Mouse (Mus musculus) embryonic fibroblast, embryonic 13.5 days (primary cell): ENCODE measurements at regions not wholly inside any gene's neighbourhood (a gene's known extent, or its start where the extent isn't known, plus 50 kb on each side); places are given as distances from the start of the nearest gene placed in this dataset.
A peak's percentile ranks its signal among the peaks of the same experiment; 100 is the strongest.

Experiments used
- H3K27ac ChIP-seq: 2 replicates; pipeline ENCODE4 v1.5.1; 2012; ENCODE audit warnings: low read length, control low read depth, inconsistent platforms; ENCODE audit not compliant: insufficient read depth
- H3K4me1 ChIP-seq: 2 replicates; pipeline ENCODE4 v1.6.1; 2011; ENCODE audit warnings: low read length; ENCODE audit not compliant: control insufficient read depth, insufficient read depth
- H3K4me3 ChIP-seq: 2 replicates; pipeline ENCODE4 v1.5.1; 2011; ENCODE audit warnings: mild to moderate bottlenecking, control low read depth, low read length; ENCODE audit not compliant: insufficient read depth
- CTCF ChIP-seq: IDR thresholded peaks from 2 replicates; pipeline ENCODE4 v1.5.1; 2011; ENCODE audit warnings: mild to moderate bottlenecking, control low read depth, low read length, moderate library complexity, borderline replicate concordance; ENCODE audit not compliant: insufficient read depth
- POLR2A ChIP-seq: IDR thresholded peaks from 2 replicates; pipeline ENCODE4 v1.6.1; 2011; ENCODE audit warnings: low read depth, mild to moderate bottlenecking, control low read depth, low read length, moderate library complexity

DNA sequence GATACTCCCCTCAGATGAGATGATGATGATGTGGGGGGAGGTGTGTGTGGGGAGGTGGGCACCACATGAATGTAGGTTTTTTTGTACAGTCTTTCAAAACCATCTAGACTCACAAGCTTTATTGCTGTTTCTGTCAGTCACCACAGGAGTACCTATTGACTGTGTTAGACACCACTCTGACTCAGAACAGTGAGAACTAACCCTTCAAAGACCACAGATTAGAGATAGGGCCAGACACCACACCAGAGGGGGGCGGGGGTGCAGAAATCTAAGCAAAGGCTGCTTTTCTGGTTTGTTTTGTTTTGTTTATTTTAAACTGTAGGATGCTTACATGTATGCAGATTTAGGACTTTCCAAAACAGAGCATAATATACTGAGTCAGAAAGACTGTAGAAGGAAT, 1594.0 kb downstream of the 4930444P10Rik start:
- Histone ChIP-seq H3K4me3 (no peak overlapping the region), H3K4me1 (no peaks in the 10 kb centered on the region), H3K27ac (no peak overlapping the region)
- TF ChIP-seq POLR2A: no peak
- TF ChIP-seq CTCF: no peak

DNA sequence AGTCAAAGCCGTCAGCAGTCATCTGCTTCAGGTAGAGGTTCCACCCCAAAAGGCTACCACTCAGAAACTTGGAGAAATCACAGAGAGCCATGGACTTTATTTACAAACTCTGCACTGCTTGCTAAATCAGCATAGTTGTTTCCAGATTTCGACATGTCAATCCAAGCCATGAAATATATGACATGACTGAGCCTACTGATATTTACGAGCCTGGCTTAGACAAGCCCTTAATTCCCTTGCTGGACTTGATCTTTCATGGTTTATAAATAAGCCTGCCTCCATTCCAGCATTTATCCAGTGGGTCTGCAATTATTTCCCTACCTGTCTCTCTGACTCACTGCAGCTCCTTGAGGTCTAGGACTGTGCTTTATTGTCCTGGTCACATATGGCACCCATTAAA, 1603.1 kb downstream of the 4930444P10Rik start:
- no peak overlapping the region for H3K4me3 ChIP-seq
- TF ChIP-seq POLR2A: no peak
- no peak for TF ChIP-seq CTCF
- no peaks in the 10 kb centered on the region for H3K4me1 ChIP-seq
- H3K27ac ChIP-seq: no peak overlapping the region

DNA sequence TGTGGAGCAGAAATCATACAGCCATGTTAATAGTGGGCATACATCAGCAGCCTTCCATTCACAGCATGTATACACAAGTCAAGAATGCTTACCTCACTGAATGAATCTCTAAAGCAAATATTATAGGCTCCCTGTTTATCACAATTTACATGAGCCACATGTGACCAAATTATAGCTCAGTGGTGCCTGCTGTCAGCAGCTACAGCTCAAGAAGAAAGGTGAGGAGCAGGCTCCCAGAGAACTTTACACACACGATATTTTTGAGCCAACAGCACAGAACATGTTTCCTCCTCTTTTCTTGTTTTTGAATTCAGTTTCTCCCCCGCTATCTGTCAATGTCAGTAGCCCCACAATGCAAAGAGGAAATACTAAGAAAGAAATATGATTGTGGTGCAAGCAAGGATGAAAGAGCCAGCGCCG, 1605.4 kb downstream of the 4930444P10Rik start:
- Histone ChIP-seq H3K4me1 (peaks cover 2% of the 10 kb centered on the region; the same call in 1 of the 2 replicates), H3K4me3 (no peak overlapping the region), H3K27ac (no peak overlapping the region)
- no peak for TF ChIP-seq CTCF
- no peak for TF ChIP-seq POLR2A

DNA sequence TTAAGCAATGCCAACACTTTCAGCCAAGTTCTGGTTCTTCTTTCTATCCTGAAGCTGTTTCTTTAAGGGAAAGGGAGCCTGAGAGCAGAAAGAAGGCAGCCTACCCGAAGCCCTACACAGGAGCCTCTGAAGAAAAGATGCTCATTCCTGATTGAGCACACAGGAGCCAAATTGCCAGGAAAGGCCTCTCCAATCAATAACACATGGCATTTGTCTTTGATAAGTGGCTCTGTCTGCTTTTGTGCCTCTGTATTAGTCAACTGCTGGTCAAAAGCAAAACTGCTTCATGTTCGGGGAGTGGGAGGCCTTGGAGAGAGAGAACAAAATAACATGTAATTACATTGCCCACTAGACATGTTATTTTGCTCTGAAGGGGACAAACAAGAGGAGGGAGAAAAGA, 1607.4 kb downstream of the 4930444P10Rik start:
- Histone ChIP-seq H3K27ac (no peak overlapping the region), H3K4me1 (peaks cover 2% of the 10 kb centered on the region; the same call in 1 of the 2 replicates), H3K4me3 (no peak overlapping the region)
- no peak for TF ChIP-seq CTCF
- no peak for TF ChIP-seq POLR2A

DNA sequence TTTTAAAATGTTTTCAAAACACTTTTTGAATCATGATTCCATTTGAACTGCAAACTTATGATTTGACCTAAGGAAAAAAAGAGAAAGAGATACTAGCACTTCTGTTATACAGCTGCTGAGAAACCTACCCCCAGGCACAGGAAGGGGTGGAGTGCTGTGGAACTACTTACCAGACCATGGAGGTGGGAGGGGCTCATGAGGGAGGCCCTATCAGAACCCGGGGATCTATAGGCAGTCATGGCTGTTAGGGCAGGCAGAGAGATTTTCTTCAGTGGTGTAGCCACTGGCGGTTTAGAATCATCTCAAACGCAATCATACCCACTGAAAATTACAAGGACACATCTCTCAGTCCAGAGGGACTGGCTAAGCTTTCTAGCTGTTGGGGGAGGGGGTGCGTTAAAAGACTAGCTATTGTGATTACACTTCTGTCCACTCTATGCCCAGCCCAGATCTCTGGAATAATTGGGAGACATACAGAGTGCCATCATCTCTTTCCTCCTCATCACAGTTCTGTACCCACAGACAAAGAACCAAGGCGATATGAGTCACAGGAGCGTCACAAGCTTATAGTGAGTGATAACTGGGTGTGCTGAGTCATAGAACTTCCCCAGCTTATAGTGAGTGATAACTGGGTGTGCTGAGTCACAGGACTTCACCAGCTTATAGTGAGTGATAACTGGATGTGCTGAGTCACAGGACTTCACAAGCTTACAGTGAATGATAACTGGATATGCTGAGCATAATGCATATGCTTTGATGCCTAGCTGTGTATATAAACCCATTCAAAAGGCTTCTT, 1608.8 kb downstream of the 4930444P10Rik start:
- Histone ChIP-seq H3K4me3 (no peak overlapping the region), H3K27ac (no peak overlapping the region), H3K4me1 (peaks cover 2% of the 10 kb centered on the region; the same call in 1 of the 2 replicates)
- no peak for TF ChIP-seq CTCF
- no peak for TF ChIP-seq POLR2A

DNA sequence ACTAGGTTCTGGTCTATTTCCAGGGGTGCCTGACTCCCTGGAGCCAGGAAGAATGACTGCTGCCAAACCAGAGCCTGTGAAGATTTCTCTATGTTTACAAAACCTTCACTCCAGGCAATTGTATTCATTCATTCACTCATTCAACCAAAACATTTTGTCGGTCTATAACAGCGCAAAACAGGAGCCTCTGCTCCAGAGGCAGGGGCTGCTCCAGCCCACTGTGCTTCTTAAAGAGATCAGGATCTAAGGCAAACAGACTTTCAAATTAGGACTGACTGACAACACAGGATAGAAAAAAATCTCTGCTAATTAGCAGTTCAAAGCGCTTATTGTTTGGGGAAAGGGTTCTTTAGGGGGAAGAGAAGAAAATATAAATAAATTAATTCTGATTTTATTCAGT, 1620.8 kb downstream of the 4930444P10Rik start:
- no peak for TF ChIP-seq POLR2A
- no peak for TF ChIP-seq CTCF
- Histone ChIP-seq H3K4me1 (peaks cover 3% of the 10 kb centered on the region), H3K4me3 (no peak overlapping the region), H3K27ac (no peak overlapping the region)

DNA sequence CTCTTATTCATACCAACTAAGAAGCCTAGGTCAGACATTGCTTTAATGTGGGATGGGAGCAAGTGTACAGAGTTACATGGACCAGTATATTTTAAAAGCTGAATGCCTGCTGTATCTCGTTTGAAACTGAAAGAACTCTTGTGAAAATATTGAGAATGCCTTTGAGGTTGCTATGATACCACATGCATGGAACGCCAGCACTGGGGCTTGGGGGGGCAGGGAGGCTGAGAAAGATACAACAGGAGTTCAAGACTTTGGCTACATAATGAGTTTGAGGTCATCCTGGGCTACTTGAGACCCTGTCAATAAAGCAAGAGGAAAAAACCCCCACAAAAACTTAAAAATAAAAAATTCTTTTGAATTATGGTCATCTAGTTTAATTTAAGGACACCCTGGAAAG, 1621.6 kb downstream of the 4930444P10Rik start:
- no peak overlapping the region for H3K27ac ChIP-seq
- H3K4me1 ChIP-seq: peaks cover 6% of the 10 kb centered on the region
- TF ChIP-seq CTCF (no peak), POLR2A (no peak)
- no peak overlapping the region for H3K4me3 ChIP-seq

DNA sequence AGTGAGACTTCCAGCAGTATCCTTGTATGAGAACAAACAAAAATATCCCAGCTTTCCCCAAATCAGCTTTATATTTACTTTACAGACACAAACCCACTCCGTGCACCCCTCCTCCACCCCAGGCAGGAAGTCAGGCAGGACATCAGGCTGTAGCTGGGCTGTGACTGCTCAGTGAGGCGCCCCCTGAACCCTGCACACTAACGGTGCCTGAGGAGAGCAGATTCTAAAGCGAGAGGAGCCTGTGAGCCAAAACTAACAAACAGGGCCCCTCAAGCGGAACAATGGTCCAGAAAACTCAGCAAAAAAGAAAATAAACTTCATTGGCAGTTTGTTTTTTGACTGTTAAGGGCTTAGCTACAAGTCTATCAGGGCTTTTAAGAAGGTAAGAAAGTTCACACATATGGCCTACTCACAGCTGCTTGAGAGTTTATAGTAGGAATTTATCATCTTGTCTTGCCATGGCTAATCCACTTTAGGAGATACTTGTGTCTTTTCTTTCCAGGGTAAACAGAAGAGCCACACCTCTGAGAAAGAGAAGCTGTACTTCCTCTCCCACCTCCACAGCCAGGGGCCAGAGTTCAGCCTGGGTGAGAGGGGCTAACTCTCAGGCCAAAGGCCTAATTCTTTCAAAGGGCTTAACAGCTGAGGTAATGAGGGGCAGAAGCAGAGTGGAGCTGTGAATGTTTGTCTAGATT, 1628.2 kb downstream of the 4930444P10Rik start:
- peaks cover 13% of the 10 kb centered on the region for H3K4me1 ChIP-seq
- no peak overlapping the region for H3K4me3 ChIP-seq
- peak overlapping the region; percentile 49 for H3K27ac ChIP-seq
- no peak for TF ChIP-seq POLR2A
- no peak for TF ChIP-seq CTCF

DNA sequence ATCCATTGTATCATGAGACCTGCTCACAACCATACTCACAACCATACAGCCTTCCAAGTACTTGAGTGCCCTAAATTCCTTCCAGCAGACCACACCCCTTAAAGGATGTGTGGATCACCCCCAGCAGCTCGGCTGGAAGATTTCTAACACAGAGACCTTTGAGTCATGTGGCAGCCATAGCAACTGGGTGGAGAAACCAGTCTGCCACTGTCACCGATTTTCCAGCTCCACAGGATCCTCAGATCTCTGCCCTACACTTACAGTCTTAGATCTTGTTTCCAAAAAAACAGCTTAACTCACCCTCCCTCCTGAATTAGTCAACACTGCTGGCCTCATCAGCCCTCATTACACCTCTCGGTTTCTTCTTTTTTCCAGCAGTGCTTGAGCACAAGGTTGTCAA, 1630.6 kb downstream of the 4930444P10Rik start:
- Histone ChIP-seq H3K4me3 (no peak overlapping the region), H3K4me1 (peaks cover 12% of the 10 kb centered on the region), H3K27ac (peak overlapping the region; percentile 62; the same call in 1 of the 2 replicates)
- TF ChIP-seq POLR2A (no peak), CTCF (no peak)

DNA sequence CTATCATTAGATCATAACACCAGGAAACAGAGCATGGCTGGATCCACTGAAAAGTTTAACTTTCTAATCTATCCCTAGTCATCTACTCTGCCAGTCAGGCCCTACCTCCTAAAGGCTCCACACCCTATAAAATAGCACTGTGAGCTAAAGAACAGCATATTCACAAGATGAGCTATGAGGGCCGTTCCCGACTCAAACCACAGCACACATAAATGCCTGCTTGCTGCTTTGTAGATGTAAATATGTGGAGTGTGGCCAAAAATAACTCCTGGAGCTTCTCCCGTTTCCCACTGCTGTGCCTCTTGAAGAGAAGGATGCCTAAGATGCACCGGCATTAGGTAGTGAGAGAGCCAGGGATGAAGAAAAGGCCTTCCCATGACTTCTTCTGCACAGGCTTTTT, 1632.3 kb downstream of the 4930444P10Rik start:
- Histone ChIP-seq H3K4me3 (no peak overlapping the region), H3K4me1 (peaks cover 8% of the 10 kb centered on the region), H3K27ac (0 out of 2 replicates have a peak overlapping the region, but pooled peaks have one; percentile 13)
- no peak for TF ChIP-seq CTCF
- no peak for TF ChIP-seq POLR2A

DNA sequence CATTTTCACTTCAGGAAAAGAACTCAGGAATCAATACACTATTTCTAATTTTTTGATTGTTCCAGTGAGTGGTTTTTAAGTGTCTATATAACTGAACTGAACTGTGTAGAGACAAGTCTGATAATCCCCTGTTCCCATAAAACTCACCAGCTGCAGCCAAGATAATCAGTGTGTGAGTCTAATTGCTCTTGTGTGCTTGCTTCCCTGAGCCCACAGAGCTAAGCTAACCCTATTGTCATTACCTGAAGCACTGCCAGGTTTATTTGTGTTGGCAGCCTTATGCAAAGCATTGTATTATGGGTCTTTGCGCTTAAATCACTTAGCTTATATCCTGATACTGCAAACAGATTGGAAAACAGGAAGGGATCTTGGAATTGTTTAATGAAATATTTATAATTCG, 1663.8 kb downstream of the 4930444P10Rik start:
- TF ChIP-seq CTCF (no peak), POLR2A (no peak)
- no peaks in the 10 kb centered on the region for H3K4me1 ChIP-seq
- no peak overlapping the region for H3K27ac ChIP-seq

More for the DNA sequence above, 1663.8 kb downstream of the 4930444P10Rik start:
- no peak overlapping the region for H3K4me3 ChIP-seq
